Mouse (Mus musculus): ENCODE data around the gene Taok3. TPM values are rescaled to one million over a fixed set of nuclear protein-coding genes. Genes with fewer than 3 reads are reported as not detected.
"Not testable (repeated sequence)": the region's sequence is repeated elsewhere in the genome, so short reads cannot be mapped to it uniquely, and the experiment has no call there.

The Taok3 gene
- polyA plus RNA-seq, 1 experiment from 2014 or later, result 16.4 TPM

GRCm38 (mm10) chr5:117285266-117285665 is 165.3 kb downstream of the Taok3 start:
- Histone ChIP-seq H3K4me3 (peak overlapping the region; percentile 92), H3K36me3 (peaks cover 54% of the 10 kb centered on the region), H3K27me3 (ENCODE audit: insufficient read depth, poor library complexity, severe bottlenecking) (peaks cover 12% of the 10 kb centered on the region), H3K9me3 (no peaks in the 10 kb centered on the region), H3K27ac (no peak overlapping the region), H3K4me1 (replicated peaks) (peaks cover 30% of the 10 kb centered on the region)
- WGBS, result 84% methylated on average over 4 of the region's 4 CpGs
- DNase-seq (ENCODE audit: low spot score), result no peak

- Histone ChIP-seq H3K27me3 (ENCODE audit: insufficient read depth, poor library complexity, severe bottlenecking) (peaks cover 12% of the 10 kb centered on the region), H3K4me1 (replicated peaks) (peaks cover 30% of the 10 kb centered on the region), H3K4me3 (peak overlapping the region; percentile 92), H3K27ac (peak overlapping the region; percentile 93), H3K36me3 (peaks cover 44% of the 10 kb centered on the region), H3K9me3 (no peaks in the 10 kb centered on the region; the same call in 1 of the 2 replicates)
- 63% methylated on average over 3 of the region's 3 CpGs for WGBS
- DNase-seq (ENCODE audit: low spot score), result no peak
These were observed 166.4 kb downstream of the Taok3 start for GRCm38 (mm10) chr5:117286286-117286685.

GRCm38 (mm10) chr5:117286831-117287822 is 167.2 kb downstream of the Taok3 start, which contains the start of gene Pebp1:
Pebp1 (minus strand) TSS chr5:117287625.
- peak within 1 kb of the TSS; percentile 92 for H3K4me3 ChIP-seq
- H3K27ac ChIP-seq, result peak within 1 kb of the TSS; percentile 93
- H3K9me3 ChIP-seq, result no peaks in the 10 kb centered on the region; the same call in 1 of the 2 replicates
- DNase-seq (ENCODE audit: low spot score), result peak; percentile 96
- H3K27me3 ChIP-seq (ENCODE audit: insufficient read depth, poor library complexity, severe bottlenecking), result peaks cover 12% of the 10 kb centered on the region
- WGBS, result under 1% methylated on average over 77 of the region's 77 CpGs
- H3K36me3 ChIP-seq, result peaks cover 35% of the 10 kb centered on the region
- H3K4me1 ChIP-seq (replicated peaks), result peaks cover 30% of the 10 kb centered on the region

- H3K4me1 ChIP-seq (replicated peaks), result peaks cover 29% of the 10 kb centered on the region
- H3K36me3 ChIP-seq, result peaks cover 14% of the 10 kb centered on the region
- DNase-seq (ENCODE audit: low spot score), result no peak
- peaks cover 12% of the 10 kb centered on the region for H3K27me3 ChIP-seq (ENCODE audit: insufficient read depth, poor library complexity, severe bottlenecking)
- no peak overlapping the region for H3K4me3 ChIP-seq
- no peak overlapping the region for H3K27ac ChIP-seq
- no peaks in the 10 kb centered on the region; the same call in 1 of the 2 replicates for H3K9me3 ChIP-seq
These were observed 169.7 kb downstream of the Taok3 start for GRCm38 (mm10) chr5:117289646-117290045.

GRCm38 (mm10) chr5:117290081-117290480 is 170.2 kb downstream of the Taok3 start:
- 87% methylated on average over 2 of the region's 2 CpGs for WGBS
- Histone ChIP-seq H3K4me1 (replicated peaks) (peaks cover 26% of the 10 kb centered on the region), H3K36me3 (peaks cover 10% of the 10 kb centered on the region), H3K27me3 (ENCODE audit: insufficient read depth, poor library complexity, severe bottlenecking) (peaks cover 12% of the 10 kb centered on the region), H3K9me3 (no peaks in the 10 kb centered on the region; the same call in 1 of the 2 replicates), H3K27ac (no peak overlapping the region), H3K4me3 (no peak overlapping the region)
- no peak for DNase-seq (ENCODE audit: low spot score)

- peaks cover 14% of the 10 kb centered on the region for H3K4me1 ChIP-seq (replicated peaks)
- no peak overlapping the region for H3K4me3 ChIP-seq
- WGBS, result 82% methylated on average over 3 of the region's 3 CpGs
These were observed 171.4 kb downstream of the Taok3 start for GRCm38 (mm10) chr5:117291312-117291711.

GRCm38 (mm10) chr5:117292547-117292946 is 172.6 kb downstream of the Taok3 start:
- Histone ChIP-seq H3K4me1 (replicated peaks) (peaks cover 9% of the 10 kb centered on the region), H3K27me3 (ENCODE audit: insufficient read depth, poor library complexity, severe bottlenecking) (peaks cover 12% of the 10 kb centered on the region), H3K36me3 (no peaks in the 10 kb centered on the region), H3K9me3 (no peaks in the 10 kb centered on the region; the same call in 1 of the 2 replicates), H3K4me3 (no peak overlapping the region), H3K27ac (no peak overlapping the region)
- 80% methylated on average over 6 of the region's 6 CpGs for WGBS
- DNase-seq (ENCODE audit: low spot score), result no peak

More at GRCm38 (mm10) chr5:117291312-117291711, 171.4 kb downstream of the Taok3 start:
- Histone ChIP-seq H3K27me3 (ENCODE audit: insufficient read depth, poor library complexity, severe bottlenecking) (peaks cover 12% of the 10 kb centered on the region), H3K9me3 (no peaks in the 10 kb centered on the region; the same call in 1 of the 2 replicates), H3K27ac (no peak overlapping the region), H3K36me3 (no peaks in the 10 kb centered on the region)
- DNase-seq (ENCODE audit: low spot score), result no peak

GRCm38 (mm10) chr5:117293776-117294175 is 173.8 kb downstream of the Taok3 start:
- H3K4me1 ChIP-seq (replicated peaks); H3K27ac ChIP-seq; H3K27me3 ChIP-seq (ENCODE audit: insufficient read depth, poor library complexity, severe bottlenecking); H3K4me3 ChIP-seq; DNase-seq (ENCODE audit: low spot score); H3K36me3 ChIP-seq; H3K9me3 ChIP-seq: not testable (repeated sequence)
- WGBS, result 88% methylated on average over 3 of the region's 3 CpGs

- no peak for DNase-seq (ENCODE audit: low spot score)
- H3K4me1 ChIP-seq (replicated peaks), result no peaks in the 10 kb centered on the region
- H3K27me3 ChIP-seq (ENCODE audit: insufficient read depth, poor library complexity, severe bottlenecking), result no peaks in the 10 kb centered on the region
- no peak overlapping the region for H3K27ac ChIP-seq
- 93% methylated on average over 8 of the region's 8 CpGs for WGBS
- H3K36me3 ChIP-seq, result no peaks in the 10 kb centered on the region
- H3K9me3 ChIP-seq, result no peaks in the 10 kb centered on the region; the same call in 1 of the 2 replicates
- no peak overlapping the region for H3K4me3 ChIP-seq
These were observed 175.1 kb downstream of the Taok3 start for GRCm38 (mm10) chr5:117295011-117295410.

GRCm38 (mm10) chr5:117302899-117303298 is 183.0 kb downstream of the Taok3 start:
- H3K9me3 ChIP-seq, result 0 out of 2 replicates have a peak, but pooled peaks cover 4% of the 10 kb centered on the region
- H3K27me3 ChIP-seq (ENCODE audit: insufficient read depth, poor library complexity, severe bottlenecking), result no peaks in the 10 kb centered on the region
- no peak for DNase-seq (ENCODE audit: low spot score)
- peaks cover 14% of the 10 kb centered on the region for H3K4me1 ChIP-seq (replicated peaks)
- H3K27ac ChIP-seq, result no peak overlapping the region
- H3K4me3 ChIP-seq, result no peak overlapping the region
- no peaks in the 10 kb centered on the region for H3K36me3 ChIP-seq
- 75% methylated on average over 3 of the region's 3 CpGs for WGBS

- peak overlapping the region; percentile 56; the same call in 1 of the 2 replicates for H3K27ac ChIP-seq
These were observed 184.0 kb downstream of the Taok3 start for GRCm38 (mm10) chr5:117303691-117304579.

GRCm38 (mm10) chr5:117304947-117305346 is 185.0 kb downstream of the Taok3 start:
- no peak overlapping the region for H3K4me3 ChIP-seq
- DNase-seq (ENCODE audit: low spot score), result peak; percentile 54
- H3K4me1 ChIP-seq (replicated peaks), result peaks cover 14% of the 10 kb centered on the region
- H3K36me3 ChIP-seq, result no peaks in the 10 kb centered on the region
- H3K27ac ChIP-seq, result no peak overlapping the region
- no peaks in the 10 kb centered on the region for H3K27me3 ChIP-seq (ENCODE audit: insufficient read depth, poor library complexity, severe bottlenecking)
- WGBS, result 78% methylated on average over 7 of the region's 7 CpGs
- 0 out of 2 replicates have a peak, but pooled peaks cover 4% of the 10 kb centered on the region for H3K9me3 ChIP-seq

More at GRCm38 (mm10) chr5:117303691-117304579, 184.0 kb downstream of the Taok3 start:
- no peak for DNase-seq (ENCODE audit: low spot score)
- Histone ChIP-seq H3K4me3 (no peak overlapping the region), H3K36me3 (no peaks in the 10 kb centered on the region), H3K9me3 (0 out of 2 replicates have a peak, but pooled peaks cover 4% of the 10 kb centered on the region), H3K27me3 (ENCODE audit: insufficient read depth, poor library complexity, severe bottlenecking) (no peaks in the 10 kb centered on the region), H3K4me1 (replicated peaks) (peaks cover 14% of the 10 kb centered on the region)
- 35% methylated on average over 18 of the region's 18 CpGs for WGBS

Data from hindbrain, embryonic 10.5 days (tissue).